Mouse (Mus musculus) brown adipose tissue, adult 24 weeks (tissue): ENCODE data around the gene Kif1bp. TPM values are rescaled to one million over a fixed set of nuclear protein-coding genes. Genes with fewer than 3 reads are reported as not detected.
A peak's percentile ranks its signal among the peaks of the same experiment; 100 is the strongest.
"Not testable (repeated sequence)": the region's sequence is repeated elsewhere in the genome, so short reads cannot be mapped to it uniquely, and the experiment has no call there.

Experiments
- H3K27ac ChIP-seq: fragments of 200-500 bp; replicated peaks from 2 replicates; pipeline ENCODE4 v1.5.1; 2012; ENCODE audit warnings: low read depth, mild to moderate bottlenecking, low read length
- H3K4me1 ChIP-seq: fragments of 200-500 bp; 2 replicates; pipeline ENCODE4 v1.6.1; 2012; ENCODE audit warnings: low read length, mixed read lengths; ENCODE audit not compliant: control insufficient read depth, insufficient read depth, insufficient read length
- H3K4me3 ChIP-seq: fragments of 200-500 bp; 2 replicates; pipeline ENCODE4 v1.5.1; 2012; ENCODE audit warnings: low read depth, mild to moderate bottlenecking, low read length, moderate library complexity; ENCODE audit not compliant: insufficient read depth
- polyA plus RNA-seq: library from polyadenylated mRNA; stranded (reverse); fragments of >200 nt; gene quantifications from 2 replicates; pipeline ENCODE4 v1.2.4, GENCODE M21; 2012; ENCODE audit not compliant: missing spikeins, insufficient read depth, insufficient read length

Gene Kif1bp
- polyA plus RNA-seq, 1 experiment = 26.4 TPM

GRCm38 (mm10) chr10:62509032-62509656, 69.1 kb downstream of the Kif1bp start:
- peaks cover 6% of the 10 kb centered on the region; the same call in 1 of the 2 replicates for H3K4me1 ChIP-seq
- H3K4me3 ChIP-seq = peak overlapping the region; percentile 73
- H3K27ac ChIP-seq = peak overlapping the region; percentile 99

- Histone ChIP-seq H3K4me3 (peak overlapping the region; percentile 73), H3K27ac (peak overlapping the region; percentile 99), H3K4me1 (peaks cover 6% of the 10 kb centered on the region; the same call in 1 of the 2 replicates)
Measured at GRCm38 (mm10) chr10:62508459-62508858, 69.8 kb downstream of the Kif1bp start.

- Histone ChIP-seq H3K4me1 (peaks cover 7% of the 10 kb centered on the region; the same call in 1 of the 2 replicates), H3K4me3 (peak overlapping the region; percentile 73), H3K27ac (peak overlapping the region; percentile 99)
Measured at GRCm38 (mm10) chr10:62507591-62508308, 70.5 kb downstream of the Kif1bp start.

- peak overlapping the region; percentile 89 for H3K27ac ChIP-seq
- peaks cover 9% of the 10 kb centered on the region; the same call in 1 of the 2 replicates for H3K4me1 ChIP-seq
- H3K4me3 ChIP-seq = peak overlapping the region; percentile 73
Measured at GRCm38 (mm10) chr10:62507071-62507470, 71.2 kb downstream of the Kif1bp start.

GRCm38 (mm10) chr10:62506019-62506556, 72.2 kb downstream of the Kif1bp start:
- H3K4me1 ChIP-seq = peaks cover 12% of the 10 kb centered on the region; the same call in 1 of the 2 replicates
- H3K27ac ChIP-seq = peak overlapping the region; percentile 89
- peak overlapping the region; percentile 44 for H3K4me3 ChIP-seq

- H3K4me3 ChIP-seq = peak overlapping the region; percentile 44
Measured at GRCm38 (mm10) chr10:62505224-62505983, 72.9 kb downstream of the Kif1bp start.

GRCm38 (mm10) chr10:62503836-62504628, 74.2 kb downstream of the Kif1bp start:
- no peak overlapping the region; the same call in 1 of the 2 replicates for H3K4me3 ChIP-seq
- H3K4me1 ChIP-seq = peaks cover 15% of the 10 kb centered on the region; the same call in 1 of the 2 replicates
- H3K27ac ChIP-seq = peak overlapping the region; percentile 80

More at GRCm38 (mm10) chr10:62505224-62505983, 72.9 kb downstream of the Kif1bp start:
- Histone ChIP-seq H3K27ac (peak overlapping the region; percentile 89), H3K4me1 (peaks cover 18% of the 10 kb centered on the region; the same call in 1 of the 2 replicates)

GRCm38 (mm10) chr10:62503353-62503752, 74.9 kb downstream of the Kif1bp start:
- Histone ChIP-seq H3K27ac (peak overlapping the region; percentile 80), H3K4me3 (peak overlapping the region; percentile 22), H3K4me1 (peaks cover 15% of the 10 kb centered on the region; the same call in 1 of the 2 replicates)

- Histone ChIP-seq H3K4me3 (no peak overlapping the region), H3K4me1 (peaks cover 15% of the 10 kb centered on the region; the same call in 1 of the 2 replicates), H3K27ac (peak overlapping the region; percentile 19)
Measured at GRCm38 (mm10) chr10:62501951-62502350, 76.3 kb downstream of the Kif1bp start.

- Histone ChIP-seq H3K27ac (peak overlapping the region; percentile 53), H3K4me1 (peaks cover 15% of the 10 kb centered on the region; the same call in 1 of the 2 replicates), H3K4me3 (0 out of 2 replicates have a peak overlapping the region, but pooled peaks have one; percentile 10)
Measured at GRCm38 (mm10) chr10:62500916-62501615, 77.2 kb downstream of the Kif1bp start.

GRCm38 (mm10) chr10:62500088-62500915, 78.0 kb downstream of the Kif1bp start:
- H3K27ac ChIP-seq = peak overlapping the region; percentile 53
- H3K4me1 ChIP-seq = peaks cover 15% of the 10 kb centered on the region; the same call in 1 of the 2 replicates
- H3K4me3 ChIP-seq = 0 out of 2 replicates have a peak overlapping the region, but pooled peaks have one; percentile 10

- H3K27ac ChIP-seq, H3K4me1 ChIP-seq, H3K4me3 ChIP-seq: not testable (repeated sequence)
Measured at GRCm38 (mm10) chr10:62491681-62492080, 86.6 kb downstream of the Kif1bp start.
